Mouse (Mus musculus) CH12.LX (cell line): ENCODE measurements around the gene Scmh1. TPM values are rescaled to one million over a fixed set of nuclear protein-coding genes. Genes with fewer than 3 reads are reported as not detected.

Source experiments
- DNase-seq: peaks from one replicate; pipeline ENCODE4 v3.0.0-alpha.2; 2013; ENCODE audit errors: extremely low read depth
- H3K27ac ChIP-seq: 2 replicates; pipeline ENCODE4 v1.5.1; 2012; ENCODE audit warnings: low read depth, mild to moderate bottlenecking, control low read depth, moderate library complexity; ENCODE audit not compliant: insufficient read depth
- H3K27me3 ChIP-seq: replicated peaks from 2 replicates; pipeline ENCODE3; 2012; ENCODE audit warnings: inconsistent platforms
- H3K36me3 ChIP-seq, 2 experiments: replicated peaks in 1 of 2; 2 replicates each; pipeline versions ENCODE3 to v1.6.1; 2012; ENCODE audit warnings: inconsistent platforms in 1 of 2, low read length in 1 of 2, mild to moderate bottlenecking in 1 of 2, mixed read lengths in 1 of 2, moderate library complexity in 1 of 2; ENCODE audit not compliant: control insufficient read depth in 1 of 2, insufficient read depth in 1 of 2
- H3K4me1 ChIP-seq, 2 experiments: 2 replicates each; pipeline ENCODE4 v1.6.1; 2012; ENCODE audit warnings: inconsistent platforms in 1 of 2, moderate library complexity in 1 of 2; ENCODE audit not compliant: insufficient read depth in 2 of 2, control insufficient read depth in 1 of 2
- H3K4me2 ChIP-seq: 2 replicates; pipeline ENCODE4 v1.6.1; 2012; ENCODE audit warnings: low read depth, mild to moderate bottlenecking, control low read depth; ENCODE audit not compliant: poor library complexity, insufficient read depth, severe bottlenecking
- H3K4me3 ChIP-seq, 3 experiments: fragments of 150-350 bp in 1 of 3; sonication (generic) in 1 of 3; replicated peaks in 1 of 3; 2 replicates each; pipeline versions ENCODE3 to v1.5.1; 2011 to 2012; ENCODE audit warnings: low read depth in 2 of 3, low read length in 2 of 3, mild to moderate bottlenecking in 2 of 3, moderate library complexity in 2 of 3, control low read depth in 1 of 3, improper control_type of control experiment in 1 of 3, inconsistent platforms in 1 of 3, mixed read lengths in 1 of 3; ENCODE audit not compliant: poor library complexity in 1 of 3
- H3K79me2 ChIP-seq: replicated peaks from 2 replicates; pipeline ENCODE4 v1.6.1; 2012; ENCODE audit warnings: mild to moderate bottlenecking, moderate library complexity; ENCODE audit not compliant: control insufficient read depth, poor library complexity, insufficient read depth, severe bottlenecking; ENCODE audit errors: extremely low read depth
- H3K9ac ChIP-seq: 2 replicates; pipeline ENCODE4 v1.6.1; 2012; ENCODE audit warnings: low read depth, mild to moderate bottlenecking, control low read depth, moderate library complexity; ENCODE audit not compliant: insufficient read depth
- H3K9me3 ChIP-seq: replicated peaks from 2 replicates; pipeline ENCODE3; 2012; ENCODE audit warnings: low read length, inconsistent platforms, mixed read lengths
- CHD1 ChIP-seq: IDR thresholded peaks from 2 replicates; pipeline ENCODE4 v1.6.1; 2012; ENCODE audit warnings: low read depth, low read length, improper control_type of control experiment, inconsistent platforms
- CHD2 ChIP-seq: IDR thresholded peaks from 2 replicates; pipeline ENCODE4 v1.6.1; 2011; ENCODE audit warnings: low read length, improper control_type of control experiment
- CTCF ChIP-seq, 2 experiments: IDR thresholded peaks in 1 of 2; conservative IDR thresholded peaks in 1 of 2; 2 replicates each; pipeline ENCODE4 v1.5.1; 2011 to 2012; ENCODE audit warnings: low read depth in 2 of 2, low read length in 2 of 2, improper control_type of control experiment in 1 of 2, inconsistent platforms in 1 of 2, mild to moderate bottlenecking in 1 of 2, moderate library complexity in 1 of 2
- ELF1 ChIP-seq: IDR thresholded peaks from 2 replicates; pipeline ENCODE4 v1.6.1; 2014; ENCODE audit warnings: low read depth, mild to moderate bottlenecking, inconsistent platforms, low read length, improper control_type of control experiment
- EP300 ChIP-seq: IDR thresholded peaks from 2 replicates; pipeline ENCODE4 v1.6.1; 2011; ENCODE audit warnings: low read length, improper control_type of control experiment
- ETS1 ChIP-seq: conservative IDR thresholded peaks from 2 replicates; pipeline ENCODE4 v1.6.1; 2012; ENCODE audit warnings: low read depth, mild to moderate bottlenecking, inconsistent platforms, low read length, improper control_type of control experiment, moderate library complexity
- GABPA ChIP-seq: IDR thresholded peaks from 2 replicates; pipeline ENCODE4 v1.6.1; 2012; ENCODE audit warnings: low read depth, low read length, improper control_type of control experiment, inconsistent platforms; ENCODE audit not compliant: insufficient replicate concordance
- IRF4 ChIP-seq: IDR thresholded peaks from 2 replicates; pipeline ENCODE4 v1.6.1; 2014; ENCODE audit warnings: low read depth, mild to moderate bottlenecking, inconsistent platforms, low read length, improper control_type of control experiment
- JUN ChIP-seq: IDR thresholded peaks from 2 replicates; pipeline ENCODE4 v1.6.1; 2011; ENCODE audit warnings: low read depth, mild to moderate bottlenecking, low read length, improper control_type of control experiment, moderate library complexity; ENCODE audit not compliant: insufficient read depth
- MAFK ChIP-seq: IDR thresholded peaks from 2 replicates; pipeline ENCODE4 v1.6.1; 2011; ENCODE audit warnings: low read length, improper control_type of control experiment; ENCODE audit not compliant: insufficient replicate concordance
- MAX ChIP-seq: IDR thresholded peaks from 2 replicates; pipeline ENCODE4 v1.6.1; 2011; ENCODE audit warnings: low read length, improper control_type of control experiment
- MAZ ChIP-seq: IDR thresholded peaks from 2 replicates; pipeline ENCODE4 v1.6.1; 2012; ENCODE audit warnings: low read depth, mild to moderate bottlenecking, inconsistent platforms, low read length, improper control_type of control experiment, moderate library complexity
- MEF2A ChIP-seq: IDR thresholded peaks from 2 replicates; pipeline ENCODE4 v1.6.1; 2014; ENCODE audit warnings: low read depth, mild to moderate bottlenecking, inconsistent platforms, low read length, improper control_type of control experiment, borderline replicate concordance
- NELFE ChIP-seq: IDR thresholded peaks from 2 replicates; pipeline ENCODE4 v1.6.1; 2011; ENCODE audit warnings: low read depth, low read length, improper control_type of control experiment
- NRF1 ChIP-seq: IDR thresholded peaks from 2 replicates; pipeline ENCODE4 v1.6.1; 2014; ENCODE audit warnings: low read depth, mild to moderate bottlenecking, inconsistent platforms, low read length, improper control_type of control experiment, moderate library complexity
- POLR2AphosphoS2 ChIP-seq: IDR thresholded peaks from 2 replicates; pipeline ENCODE4 v1.6.1; 2011; ENCODE audit warnings: low read depth, low read length, improper control_type of control experiment
- RAD21 ChIP-seq: IDR thresholded peaks from 2 replicates; pipeline ENCODE4 v1.6.1; 2011; ENCODE audit warnings: low read depth, mild to moderate bottlenecking, low read length, improper control_type of control experiment, moderate library complexity
- RCOR1 ChIP-seq: conservative IDR thresholded peaks from 2 replicates; pipeline ENCODE4 v1.6.1; 2012; ENCODE audit warnings: low read depth, mild to moderate bottlenecking, inconsistent platforms, low read length, improper control_type of control experiment
- UBTF ChIP-seq: IDR thresholded peaks from 2 replicates; pipeline ENCODE4 v1.6.1; 2012; ENCODE audit warnings: low read depth, mild to moderate bottlenecking, inconsistent platforms, low read length, improper control_type of control experiment, moderate library complexity
- USF1 ChIP-seq: IDR thresholded peaks from 2 replicates; pipeline ENCODE4 v1.6.1; 2014; ENCODE audit warnings: low read depth, mild to moderate bottlenecking, inconsistent platforms, low read length, improper control_type of control experiment
- ZKSCAN1 ChIP-seq: IDR thresholded peaks from 2 replicates; pipeline ENCODE4 v1.6.1; 2012; ENCODE audit warnings: low read depth, inconsistent platforms, low read length, improper control_type of control experiment, borderline replicate concordance
- ZMIZ1 ChIP-seq: IDR thresholded peaks from 2 replicates; pipeline ENCODE4 v1.6.1; 2012; ENCODE audit warnings: low read depth, mild to moderate bottlenecking, inconsistent platforms, low read length, improper control_type of control experiment
- ZNF384 ChIP-seq: IDR thresholded peaks from 2 replicates; pipeline ENCODE4 v1.6.1; 2012; ENCODE audit warnings: low read depth, low read length, improper control_type of control experiment, inconsistent platforms
- dilution Hi-C: fragments of 300-500 bp; cut with MboI; formaldehyde crosslinking; loops from 2 replicates; pipeline ENCODE4 v1.14.3; 2020; ENCODE audit warnings: low sequenced_read_pairs; ENCODE audit not compliant: extremely low pct_unique_long_range_greater_than_20kb, extremely low pct_ligation_motif_present
- in situ Hi-C: fragments of 300-500 bp; cut with MboI; formaldehyde crosslinking; loops from 3 replicates; pipeline ENCODE4 v1.14.3; 2019; ENCODE audit warnings: low sequenced_read_pairs, low pct_ligation_motif_present, low pct_unique_long_range_greater_than_20kb, mixed read lengths
- polyA plus RNA-seq: library from polyadenylated mRNA; unstranded; fragments of >175 nt; gene quantifications from 2 replicates; pipeline ENCODE4 v1.2.1, GENCODE M21; 2012; ENCODE audit warnings: low read depth; ENCODE audit not compliant: insufficient read length
- total RNA-seq, 2 experiments: library from RNA; depleted of rRNA; stranded (reverse); fragments of 300-350 nt in 1 of 2; fragments of >200 nt in 1 of 2; gene quantifications; 2 replicates each; pipeline ENCODE4 v1.2.3; 2012 to 2014

The Scmh1 gene
- total and polyA plus RNA-seq, 3 experiments = 3.2 to 24.0 (median 3.5) TPM

DNA sequence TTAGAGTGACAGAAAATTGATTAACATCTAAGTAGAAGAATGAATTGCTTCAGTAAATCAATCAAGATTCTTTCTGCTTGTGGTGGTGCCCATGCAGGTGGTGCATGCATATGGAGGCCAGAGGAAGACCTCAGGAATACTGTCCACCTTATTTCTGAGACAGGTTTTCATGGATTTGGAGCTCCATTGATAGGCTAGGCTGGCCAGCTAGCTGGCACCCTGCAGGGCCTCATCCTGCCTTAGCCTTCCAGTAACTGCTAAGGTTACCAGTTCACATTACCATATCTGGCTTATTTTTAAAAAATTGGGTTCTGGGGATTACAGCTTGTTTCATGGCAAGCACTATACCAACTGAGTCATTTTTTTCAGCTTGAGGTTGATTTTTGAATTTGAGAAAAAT, 15.1 kb downstream of the Scmh1 start:
- H3K4me2 ChIP-seq = no peak overlapping the region
- DNase-seq = no peak
- no peak overlapping the region for H3K27ac ChIP-seq
- peaks cover 3 to 13% of the 10 kb centered on the region in 2 experiments; a peak in 2 of 4 replicates for H3K4me1 ChIP-seq
- no peaks in the 10 kb centered on the region for H3K27me3 ChIP-seq
- TF ChIP-seq ETS1 (no peak), ZKSCAN1 (no peak), JUN (no peak), CTCF (conservative IDR thresholded peaks at IDR 0.05 in 1 of 2, IDR thresholded peaks at IDR 0.05 in 1 of 2; ENCODE audit: low read depth in 2 of 2, low read length in 2 of 2) (no peak), ELF1 (no peak), POLR2AphosphoS2 (no peak), ZNF384 (no peak), NRF1 (no peak), GABPA (no peak), MAZ (no peak), IRF4 (no peak), USF1 (no peak), MAX (no peak), UBTF (no peak), CHD2 (no peak)
- in situ Hi-C loops = no loop called here
- H3K4me3 ChIP-seq = no peak overlapping the region
- H3K79me2 ChIP-seq = no peaks in the 10 kb centered on the region
- H3K36me3 ChIP-seq = no peaks in the 10 kb centered on the region
- dilution Hi-C loops = no loop called here
- no peaks in the 10 kb centered on the region for H3K9me3 ChIP-seq
- H3K9ac ChIP-seq = no peak overlapping the region

DNA sequence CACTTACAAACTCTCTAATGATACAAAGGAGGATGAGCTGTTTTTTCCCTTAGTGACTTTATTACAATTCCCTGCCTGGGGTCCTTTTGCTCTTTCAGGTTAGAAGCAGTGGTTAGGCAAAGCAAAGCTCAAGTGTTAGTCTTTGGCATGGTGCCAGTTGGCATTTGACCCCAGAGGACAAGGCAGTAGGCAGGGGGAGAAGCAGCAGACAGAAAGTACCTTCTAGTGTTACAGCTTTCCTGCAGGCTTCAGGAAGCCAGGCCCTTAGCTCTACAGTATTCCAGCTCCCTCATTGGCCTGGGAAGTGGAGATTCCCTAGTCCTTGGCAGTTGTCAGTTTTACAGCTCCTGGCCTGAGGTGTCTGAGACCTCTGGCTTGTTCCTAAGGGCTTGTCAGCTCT, 15.6 kb downstream of the Scmh1 start:
- H3K27me3 ChIP-seq = no peaks in the 10 kb centered on the region
- no peak overlapping the region for H3K4me2 ChIP-seq
- no peak for TF ChIP-seq USF1
- no peak for TF ChIP-seq MAFK
- TF ChIP-seq ZNF384 = no peak
- TF ChIP-seq CHD1 = no peak
- TF ChIP-seq JUN = no peak
- no peak for TF ChIP-seq MEF2A
- TF ChIP-seq EP300 = no peak
- TF ChIP-seq RAD21 = no peak
- no peak for TF ChIP-seq NELFE
- no peak for TF ChIP-seq RCOR1
- no peak for TF ChIP-seq GABPA
- no peak for TF ChIP-seq ZMIZ1
- TF ChIP-seq CHD2 = no peak
- H3K4me3 ChIP-seq = no peak overlapping the region
- no peaks in the 10 kb centered on the region for H3K79me2 ChIP-seq
- no peak overlapping the region for H3K27ac ChIP-seq
- DNase-seq = no peak
- in situ Hi-C loops (no loop called here), dilution Hi-C loops (no loop called here)
- no peaks in the 10 kb centered on the region for H3K36me3 ChIP-seq
- no peaks in the 10 kb centered on the region for H3K9me3 ChIP-seq
- peaks cover 3 to 13% of the 10 kb centered on the region in 2 experiments; a peak in 2 of 4 replicates for H3K4me1 ChIP-seq
- H3K9ac ChIP-seq = no peak overlapping the region
